Mouse (Mus musculus) spleen, adult 2 months (tissue): Measurements from ENCODE around the gene Rab43.

Experiments
- CTCF ChIP-seq: fragments of 200-500 bp; IDR thresholded peaks from 2 replicates; pipeline ENCODE4 v1.5.1; 2011; ENCODE audit warnings: mild to moderate bottlenecking, inconsistent platforms; ENCODE audit not compliant: insufficient read depth, insufficient read length, insufficient replicate concordance; ENCODE audit errors: extremely low read depth
- POLR2A ChIP-seq: fragments of 200-500 bp; IDR thresholded peaks from 2 replicates; pipeline ENCODE4 v1.6.1; 2011; ENCODE audit warnings: low read depth, low read length, inconsistent platforms

DNA sequence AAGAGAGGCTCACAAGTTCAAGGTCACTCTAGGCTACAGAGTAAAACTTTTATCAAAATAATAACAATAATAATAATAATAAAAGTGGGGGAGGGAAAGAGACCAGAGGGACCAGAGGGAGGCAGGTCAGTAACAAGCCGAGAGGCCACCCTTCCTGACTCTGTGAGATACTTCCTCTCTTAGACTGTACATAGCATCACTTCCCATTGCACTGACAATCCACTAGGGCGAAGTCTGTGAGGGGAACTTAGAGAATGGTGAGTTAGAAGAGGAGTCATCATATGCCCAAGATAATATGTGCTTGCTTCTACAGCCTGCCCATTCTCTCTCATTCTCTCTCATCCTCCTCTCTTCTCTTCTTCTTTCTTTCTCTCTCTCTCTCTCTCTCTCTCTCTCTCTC, 5.9 kb downstream of the Rab43 start:
- TF ChIP-seq CTCF (0 out of 2 replicates have a peak, but pooled peaks have one; percentile 9), POLR2A (no peak)
